Mouse (Mus musculus) kidney, embryonic 16.5 days (tissue): Measurements from ENCODE around the gene Mapkapk2. TPM values are rescaled to one million over a fixed set of nuclear protein-coding genes. Genes with fewer than 3 reads are reported as not detected.
A peak's percentile ranks its signal among the peaks of the same experiment; 100 is the strongest.

ENCODE experiments used
- ATAC-seq: fragments of 200-750 bp; cut with Nextera tagmentation; 2 replicates; pipeline ENCODE4 v1.8.0; 2017; ENCODE audit warnings: moderate TSS enrichment; ENCODE audit not compliant: low FRiP score, low TSS enrichment
- H3K27ac ChIP-seq: fragments of 300-500 bp; sonication (generic); 2 replicates; pipeline ENCODE4 v1.5.1; 2014; ENCODE audit warnings: low read length
- H3K27me3 ChIP-seq: fragments of 300-500 bp; sonication (generic); 2 replicates; pipeline ENCODE4 v1.6.1; 2014; ENCODE audit warnings: low read length, control low read depth, mixed read lengths; ENCODE audit not compliant: insufficient read depth
- H3K36me3 ChIP-seq: fragments of 300-500 bp; sonication (generic); 2 replicates; pipeline ENCODE4 v1.6.1; 2014; ENCODE audit warnings: low read length, control low read depth, mixed read lengths; ENCODE audit not compliant: insufficient read depth
- H3K4me1 ChIP-seq: fragments of 300-500 bp; sonication (generic); 2 replicates; pipeline ENCODE4 v1.6.1; 2014; ENCODE audit warnings: low read length, control low read depth, mixed read lengths; ENCODE audit not compliant: insufficient read depth
- H3K4me2 ChIP-seq: fragments of 300-500 bp; sonication (generic); replicated peaks from 2 replicates; pipeline ENCODE4 v1.6.1; 2014; ENCODE audit warnings: low read depth, low read length
- H3K4me3 ChIP-seq: fragments of 300-500 bp; sonication (generic); 2 replicates; pipeline ENCODE4 v1.5.1; 2014; ENCODE audit warnings: mild to moderate bottlenecking, low read length
- H3K9ac ChIP-seq: fragments of 300-500 bp; sonication (generic); replicated peaks from 2 replicates; pipeline ENCODE4 v1.6.1; 2014; ENCODE audit warnings: low read length
- H3K9me3 ChIP-seq: fragments of 300-500 bp; sonication (generic); 2 replicates; pipeline ENCODE4 v1.6.1; 2016; ENCODE audit warnings: low read length, control low read depth
- WGBS: fragments of 180-500 bp; shearing (Covaris S2); extraction: QIAGEN DNeasy Blood & Tissue Kit; methylation state at CpG from one replicate; pipeline ENCODE4 v1.1.7; 2014; 5-methylcytosine and 5-hydroxymethylcytosine counted together
- polyA plus RNA-seq: library from polyadenylated mRNA; unstranded; fragments of >200 nt; fragmentation: Nextera tagmentation; extraction: Ambion mirVana; gene quantifications from 2 replicates; pipeline ENCODE4 v1.2.1, GENCODE M21; 2015

Mapkapk2 gene
- polyA plus RNA-seq, 1 experiment from 2014 or later: 43.9 TPM

DNA sequence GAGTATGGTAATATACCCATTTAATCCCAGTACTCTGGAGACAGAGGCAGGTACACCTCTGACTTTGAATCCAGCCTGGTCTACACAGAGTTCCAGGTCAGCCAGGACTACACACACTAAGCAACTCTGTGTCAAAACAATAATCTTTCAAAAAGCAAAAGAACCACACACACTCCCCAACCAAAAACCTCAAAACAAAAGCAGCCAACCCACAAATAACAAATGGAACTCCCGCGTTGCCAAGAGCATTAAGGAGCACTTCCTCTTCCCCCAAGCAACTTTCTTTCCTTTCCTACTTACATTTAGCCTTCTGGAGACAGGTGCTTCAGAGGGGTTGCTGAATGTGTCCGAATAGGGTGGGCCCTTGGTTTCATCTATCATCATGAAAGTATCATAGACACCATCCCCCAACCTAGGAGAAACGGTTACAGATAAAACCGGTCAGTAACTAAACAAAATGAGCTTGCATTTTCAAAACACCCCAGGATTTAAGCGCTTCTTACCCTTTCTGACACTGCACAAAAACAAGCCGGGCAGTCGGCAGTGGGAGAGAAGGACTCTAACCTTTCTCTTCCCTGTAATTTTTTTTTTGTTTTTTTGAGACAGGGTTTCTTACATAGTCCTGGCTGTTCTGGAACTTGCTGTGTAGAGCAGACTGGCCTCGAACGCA, 38.5 kb upstream of the Mapkapk2 start:
- Histone ChIP-seq H3K36me3 (no peaks in the 10 kb centered on the region), H3K4me2 (no peak overlapping the region), H3K27me3 (no peaks in the 10 kb centered on the region), H3K9ac (no peak overlapping the region), H3K27ac (no peak overlapping the region), H3K4me3 (no peak overlapping the region), H3K9me3 (no peaks in the 10 kb centered on the region), H3K4me1 (peaks cover 24% of the 10 kb centered on the region)
- ATAC-seq: no peak
- WGBS: 79% methylated on average over 10 of the region's 10 CpGs

DNA sequence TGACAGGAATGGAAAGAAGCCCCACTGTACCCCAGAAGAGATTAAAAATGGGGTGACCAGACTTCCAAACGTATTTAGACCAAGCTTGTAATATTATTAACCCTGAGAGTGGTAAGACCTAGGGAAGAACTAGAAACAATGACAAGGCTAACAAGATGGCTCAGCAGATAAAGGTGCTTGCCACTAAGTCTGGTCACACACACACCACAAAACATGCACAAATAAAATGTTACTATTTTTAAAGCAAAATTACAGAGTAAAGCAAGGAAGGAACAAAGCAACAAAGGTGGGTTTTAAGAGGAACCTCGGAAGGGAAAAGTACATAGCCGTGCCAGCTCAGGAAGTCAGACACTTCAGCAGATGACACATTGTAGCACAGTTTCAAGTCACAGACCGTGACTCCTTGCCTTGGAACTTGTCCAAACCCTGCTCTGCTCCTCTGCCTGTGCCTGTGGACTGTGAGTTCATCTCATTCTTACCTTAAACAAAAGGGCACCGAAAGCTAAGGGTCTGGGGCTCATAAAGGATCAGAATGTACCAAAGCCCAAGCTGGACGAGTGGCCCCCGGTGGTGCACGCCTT, 37.4 kb upstream of the Mapkapk2 start:
- H3K4me1 ChIP-seq: peaks cover 24% of the 10 kb centered on the region
- WGBS: 54% methylated on average over 8 of the region's 8 CpGs
- H3K27ac ChIP-seq: no peak overlapping the region
- no peak overlapping the region for H3K4me3 ChIP-seq
- ATAC-seq: no peak
- no peak overlapping the region for H3K9ac ChIP-seq
- no peaks in the 10 kb centered on the region for H3K9me3 ChIP-seq
- H3K36me3 ChIP-seq: peaks cover 1% of the 10 kb centered on the region
- no peak overlapping the region for H3K4me2 ChIP-seq
- no peaks in the 10 kb centered on the region for H3K27me3 ChIP-seq

DNA sequence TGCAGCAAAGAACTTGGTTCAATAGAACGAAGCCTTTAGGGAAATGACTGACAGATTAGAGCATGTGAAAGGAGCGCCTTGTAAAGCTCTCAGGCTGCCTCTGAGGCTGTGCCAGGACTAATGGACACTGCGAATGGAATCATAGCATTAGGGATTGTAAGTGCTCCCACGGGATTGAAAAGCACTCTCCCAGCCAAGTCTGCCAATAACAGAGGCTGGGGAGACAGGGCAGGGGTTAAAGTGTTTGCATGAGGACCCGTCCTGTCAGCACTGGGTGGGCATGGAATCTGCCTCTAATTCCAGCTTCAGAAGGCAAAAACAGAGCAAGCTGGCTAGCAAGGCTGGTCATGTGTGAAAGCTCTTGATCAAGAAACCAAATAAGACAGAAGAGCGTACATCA, 36.6 kb upstream of the Mapkapk2 start:
- no peak overlapping the region for H3K9ac ChIP-seq
- no peak overlapping the region for H3K4me2 ChIP-seq
- H3K4me3 ChIP-seq: no peak overlapping the region
- peaks cover 21% of the 10 kb centered on the region for H3K4me1 ChIP-seq
- H3K27me3 ChIP-seq: no peaks in the 10 kb centered on the region
- WGBS: 60% methylated on average over 6 of the region's 6 CpGs
- no peak for ATAC-seq
- H3K9me3 ChIP-seq: no peaks in the 10 kb centered on the region
- H3K36me3 ChIP-seq: peaks cover 9% of the 10 kb centered on the region
- no peak overlapping the region for H3K27ac ChIP-seq

DNA sequence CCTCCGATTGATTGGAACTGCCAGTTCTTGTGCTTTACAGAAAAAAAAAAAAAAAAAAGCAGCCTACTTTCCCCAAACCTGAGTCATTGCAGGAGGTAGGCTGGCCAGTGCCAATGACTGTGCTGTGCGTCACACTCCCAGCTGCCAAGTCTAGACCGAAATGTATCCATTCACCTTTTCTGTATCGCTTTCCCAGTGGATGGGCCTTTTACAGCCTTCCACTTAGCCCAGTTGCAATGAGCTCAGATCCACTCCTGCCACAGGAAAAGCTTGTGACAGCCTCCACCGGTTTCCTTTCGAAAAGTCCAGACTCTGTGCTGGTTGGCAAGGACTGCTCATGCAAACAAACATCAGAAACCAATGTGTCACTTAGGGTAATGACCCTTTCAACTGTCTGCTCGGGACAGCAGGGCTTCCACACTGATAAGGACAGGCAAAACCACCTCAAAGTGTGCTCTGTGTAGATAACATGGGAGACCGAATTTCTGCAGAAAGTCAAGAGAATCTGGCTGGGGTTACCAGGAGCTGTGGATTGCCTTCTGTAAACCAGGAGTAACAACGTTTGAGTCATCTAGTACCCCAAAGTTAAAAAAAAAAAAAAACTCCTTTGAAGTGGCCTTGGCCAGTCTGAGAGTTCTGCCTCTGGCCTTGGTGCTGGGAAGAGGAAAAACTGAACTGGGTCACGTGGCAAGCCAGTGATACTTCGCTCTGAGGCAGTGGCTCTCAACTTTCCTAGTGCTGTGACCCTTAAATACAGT, 28.5 kb upstream of the Mapkapk2 start:
- H3K4me1 ChIP-seq: no peaks in the 10 kb centered on the region
- WGBS: 63% methylated on average over 11 of the region's 11 CpGs
- no peak overlapping the region for H3K4me3 ChIP-seq
- peaks cover 16% of the 10 kb centered on the region for H3K36me3 ChIP-seq
- H3K4me2 ChIP-seq: no peak overlapping the region
- H3K27ac ChIP-seq: no peak overlapping the region
- ATAC-seq: no peak
- no peaks in the 10 kb centered on the region for H3K9me3 ChIP-seq
- H3K9ac ChIP-seq: no peak overlapping the region
- no peaks in the 10 kb centered on the region for H3K27me3 ChIP-seq

DNA sequence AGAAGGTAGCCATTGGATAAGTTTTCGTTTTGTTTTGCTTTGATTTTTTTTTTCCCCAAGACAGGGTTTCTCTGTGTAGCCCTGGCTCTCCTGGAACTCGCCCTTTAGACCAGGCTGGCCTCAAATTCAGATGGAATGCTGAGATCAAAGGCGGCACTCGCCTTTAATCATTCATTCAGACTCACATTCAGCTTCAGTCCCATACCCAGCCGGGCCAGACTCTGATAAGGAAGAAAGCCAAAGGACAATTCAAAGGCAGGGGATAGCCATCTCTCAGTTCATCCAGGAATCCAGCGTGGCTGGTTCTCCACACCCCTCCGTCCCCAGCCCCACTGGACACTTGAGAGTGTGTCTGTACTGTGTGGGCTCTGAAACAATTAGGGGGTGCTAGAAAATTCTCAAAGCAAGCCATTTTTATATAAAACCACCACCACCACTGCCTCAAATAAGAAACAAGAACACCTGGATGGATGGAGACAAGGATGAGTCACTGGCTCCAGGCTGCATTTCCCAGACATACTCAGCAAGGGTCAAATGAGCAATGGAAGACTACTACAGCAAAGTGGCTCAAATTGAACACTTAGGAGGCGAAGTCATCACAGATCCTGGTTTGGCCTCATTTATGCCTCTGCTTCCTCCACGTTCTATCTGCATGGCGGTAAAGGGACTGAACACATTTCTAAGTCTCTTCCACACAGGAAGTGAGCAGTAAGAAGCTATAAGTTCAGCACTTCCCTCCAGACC, 26.1 kb upstream of the Mapkapk2 start:
- no peak overlapping the region for H3K4me2 ChIP-seq
- no peak overlapping the region for H3K27ac ChIP-seq
- WGBS: 58% methylated on average over 10 of the region's 10 CpGs
- 0 out of 2 replicates have a peak, but pooled peaks cover 7% of the 10 kb centered on the region for H3K4me1 ChIP-seq
- ATAC-seq: no peak
- H3K9ac ChIP-seq: 0 out of 2 replicates have a peak overlapping the region, but pooled peaks have one; percentile 3
- H3K4me3 ChIP-seq: no peak overlapping the region
- H3K9me3 ChIP-seq: no peaks in the 10 kb centered on the region
- no peaks in the 10 kb centered on the region for H3K27me3 ChIP-seq
- H3K36me3 ChIP-seq: peaks cover 2% of the 10 kb centered on the region

DNA sequence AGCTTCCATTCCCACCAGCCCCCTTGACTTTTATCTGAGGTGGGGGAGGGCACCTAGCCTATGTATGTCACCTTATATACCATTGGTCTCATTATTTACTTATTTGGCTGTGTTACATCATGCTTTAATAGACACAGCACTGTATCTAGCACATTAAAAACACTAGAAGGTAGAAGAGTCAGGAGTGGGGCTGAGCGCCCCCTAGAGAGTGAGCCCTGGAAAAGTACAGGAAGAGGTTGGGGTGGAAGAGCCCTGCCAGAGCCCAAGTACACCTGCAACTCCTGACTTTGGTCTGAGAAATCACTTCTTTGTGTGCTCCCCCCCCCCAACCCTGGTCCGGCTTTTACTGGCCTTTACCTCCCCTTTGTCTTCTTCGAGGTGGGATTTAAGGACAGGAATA, 24.4 kb upstream of the Mapkapk2 start:
- no peaks in the 10 kb centered on the region for H3K9me3 ChIP-seq
- no peak overlapping the region for H3K4me3 ChIP-seq
- no peaks in the 10 kb centered on the region for H3K36me3 ChIP-seq
- no peak overlapping the region for H3K27ac ChIP-seq
- H3K27me3 ChIP-seq: no peaks in the 10 kb centered on the region
- H3K4me1 ChIP-seq: 0 out of 2 replicates have a peak, but pooled peaks cover 7% of the 10 kb centered on the region
- ATAC-seq: no peak
- no peak overlapping the region for H3K4me2 ChIP-seq
- no peak overlapping the region for H3K9ac ChIP-seq
- 44% methylated on average over 3 of the region's 3 CpGs for WGBS

DNA sequence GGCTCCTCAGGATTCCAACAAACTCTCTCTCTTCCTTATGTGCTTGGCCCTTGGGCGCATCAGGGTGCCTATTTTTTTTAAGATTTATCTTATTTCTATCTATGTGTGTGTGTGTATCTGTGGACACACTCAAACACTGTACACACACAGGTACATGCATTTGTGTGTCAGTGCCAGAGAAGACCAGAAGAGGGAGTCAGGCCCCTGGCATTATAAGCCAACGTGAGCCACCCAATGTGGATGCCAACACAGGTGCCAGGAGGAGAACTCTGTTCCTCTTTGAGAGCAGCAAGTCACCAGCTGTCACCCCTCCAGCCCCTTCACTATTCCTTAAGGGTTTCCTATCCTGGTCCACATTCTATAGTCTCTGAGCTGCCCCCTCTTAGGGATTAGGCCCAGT, 21.4 kb upstream of the Mapkapk2 start:
- H3K36me3 ChIP-seq: no peaks in the 10 kb centered on the region
- ATAC-seq: no peak
- 0 out of 2 replicates have a peak, but pooled peaks cover 7% of the 10 kb centered on the region for H3K4me1 ChIP-seq
- H3K9ac ChIP-seq: no peak overlapping the region
- WGBS: 72% methylated on average over 2 of the region's 2 CpGs
- H3K9me3 ChIP-seq: no peaks in the 10 kb centered on the region
- no peak overlapping the region for H3K27ac ChIP-seq
- no peaks in the 10 kb centered on the region for H3K27me3 ChIP-seq
- no peak overlapping the region for H3K4me3 ChIP-seq
- no peak overlapping the region for H3K4me2 ChIP-seq

DNA sequence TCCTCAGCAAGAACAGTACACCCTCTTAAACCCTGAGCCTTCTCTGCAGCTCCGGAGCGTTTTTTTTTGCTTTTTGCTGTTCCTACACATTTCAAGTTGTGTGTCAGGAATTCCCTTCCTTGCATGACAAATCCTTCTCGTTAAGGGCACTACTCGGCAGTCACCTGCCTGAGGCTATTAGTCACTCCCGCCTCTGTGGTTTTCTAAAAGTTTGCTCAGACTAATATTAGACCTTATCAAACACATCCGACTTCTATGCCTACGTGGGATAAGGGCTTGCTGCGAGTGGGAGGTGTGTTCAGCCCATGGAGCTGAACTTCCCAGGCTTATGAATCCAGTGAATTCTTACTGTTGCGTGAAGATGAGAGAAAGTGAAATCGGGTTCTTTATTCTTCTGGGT, 20.9 kb upstream of the Mapkapk2 start:
- no peaks in the 10 kb centered on the region for H3K9me3 ChIP-seq
- no peak overlapping the region for H3K27ac ChIP-seq
- H3K4me2 ChIP-seq: no peak overlapping the region
- ATAC-seq: no peak
- 45% methylated on average over 10 of the region's 10 CpGs for WGBS
- H3K27me3 ChIP-seq: no peaks in the 10 kb centered on the region
- 0 out of 2 replicates have a peak, but pooled peaks cover 7% of the 10 kb centered on the region for H3K4me1 ChIP-seq
- no peak overlapping the region for H3K4me3 ChIP-seq
- H3K36me3 ChIP-seq: no peaks in the 10 kb centered on the region
- no peak overlapping the region for H3K9ac ChIP-seq

DNA sequence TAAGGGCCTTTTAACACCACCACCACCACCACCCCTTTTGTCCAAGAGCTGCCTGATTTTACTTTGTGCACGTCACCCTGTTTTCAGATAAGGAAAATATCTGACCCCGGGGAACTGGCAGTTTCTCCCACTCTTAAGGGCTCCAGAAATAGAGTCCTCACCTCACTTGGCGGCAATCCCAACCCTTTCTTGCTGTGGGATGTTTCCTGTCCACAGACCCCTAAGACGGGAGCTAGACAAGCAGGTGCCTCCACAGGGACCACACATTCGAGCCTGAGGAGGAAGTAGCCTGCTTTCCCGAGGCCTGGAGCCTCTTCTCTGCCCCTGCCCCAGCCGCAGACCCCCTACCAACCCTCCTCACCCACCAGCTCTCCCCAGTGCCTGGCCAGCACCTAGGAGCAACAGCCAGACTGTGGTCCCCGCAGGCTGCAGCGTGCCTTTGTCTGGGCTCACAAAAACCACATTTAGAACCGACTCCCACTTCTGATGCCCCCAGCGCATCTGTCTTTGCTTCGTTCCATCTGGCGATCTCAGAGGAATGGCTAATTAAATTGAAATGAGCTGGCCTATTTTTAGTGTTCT, 18.9 kb upstream of the Mapkapk2 start:
- ATAC-seq: no peak

More for the DNA sequence above, 18.9 kb upstream of the Mapkapk2 start:
- no peak overlapping the region for H3K4me2 ChIP-seq
- H3K4me1 ChIP-seq: peaks cover 12% of the 10 kb centered on the region
- H3K9ac ChIP-seq: no peak overlapping the region
- no peak overlapping the region for H3K4me3 ChIP-seq
- no peaks in the 10 kb centered on the region for H3K9me3 ChIP-seq
- WGBS: 66% methylated on average over 13 of the region's 13 CpGs
- H3K27me3 ChIP-seq: no peaks in the 10 kb centered on the region
- H3K27ac ChIP-seq: no peak overlapping the region
- no peaks in the 10 kb centered on the region for H3K36me3 ChIP-seq
